Mouse (Mus musculus) midbrain, postnatal 0 days (tissue): ENCODE data around the gene Slc6a9. TPM values are rescaled to one million over a fixed set of nuclear protein-coding genes. Genes with fewer than 3 reads are reported as not detected.
A peak's percentile ranks its signal among the peaks of the same experiment; 100 is the strongest.

Experiments
- ATAC-seq: fragments of 200-750 bp; cut with Nextera tagmentation; 2 replicates; pipeline ENCODE4 v1.8.0; 2017; ENCODE audit warnings: moderate number of reproducible peaks, mild to moderate bottlenecking, moderate TSS enrichment, moderate library complexity; ENCODE audit not compliant: low FRiP score
- DNase-seq: peaks from one replicate; pipeline ENCODE4 v3.0.0-alpha.2; 2015; ENCODE audit warnings: low spot score
- H3K27ac ChIP-seq: fragments of 300-500 bp; sonication (generic); 2 replicates; pipeline ENCODE4 v1.5.1; 2014; ENCODE audit warnings: low read depth, mild to moderate bottlenecking, low read length, mixed read lengths
- H3K27me3 ChIP-seq: fragments of 300-500 bp; sonication (generic); 2 replicates; pipeline ENCODE4 v1.6.1; 2014; ENCODE audit warnings: low read length, control low read depth, mixed read lengths; ENCODE audit not compliant: insufficient read depth
- H3K36me3 ChIP-seq: fragments of 300-500 bp; sonication (generic); 2 replicates; pipeline ENCODE4 v1.6.1; 2014; ENCODE audit warnings: low read length, control low read depth, mixed read lengths; ENCODE audit not compliant: insufficient read depth
- H3K4me1 ChIP-seq: fragments of 300-500 bp; sonication (generic); 2 replicates; pipeline ENCODE4 v1.6.1; 2014; ENCODE audit warnings: mild to moderate bottlenecking, control low read depth, antibody characterized with exemption, low read length, mixed read lengths; ENCODE audit not compliant: insufficient read depth
- H3K4me2 ChIP-seq: fragments of 300-500 bp; sonication (generic); 2 replicates; pipeline ENCODE4 v1.6.1; 2014; ENCODE audit warnings: low read depth, mild to moderate bottlenecking, low read length, mixed read lengths; ENCODE audit not compliant: poor library complexity, severe bottlenecking
- H3K4me3 ChIP-seq: fragments of 300-500 bp; sonication (generic); 2 replicates; pipeline ENCODE4 v1.5.1; 2014; ENCODE audit warnings: low read depth, mild to moderate bottlenecking, low read length, moderate library complexity
- H3K9ac ChIP-seq: fragments of 300-500 bp; sonication (generic); replicated peaks from 2 replicates; pipeline ENCODE4 v1.6.1; 2014; ENCODE audit warnings: mild to moderate bottlenecking, low read length, moderate library complexity, mixed read lengths; ENCODE audit not compliant: poor library complexity, severe bottlenecking
- H3K9me3 ChIP-seq: fragments of 300-500 bp; sonication (generic); 2 replicates; pipeline ENCODE4 v1.6.1; 2016; ENCODE audit warnings: low read length, control low read depth
- CTCF ChIP-seq: IDR thresholded peaks from 2 replicates; pipeline ENCODE4 v1.5.1; 2016; ENCODE audit warnings: antibody characterized with exemption, mild to moderate bottlenecking
- WGBS: fragments of 180-500 bp; shearing (Covaris S2); extraction: QIAGEN DNeasy Blood & Tissue Kit; methylation state at CpG from one replicate; pipeline ENCODE4 v1.1.7; 2014; 5-methylcytosine and 5-hydroxymethylcytosine counted together
- polyA plus RNA-seq: library from polyadenylated mRNA; unstranded; fragments of >200 nt; fragmentation: Nextera tagmentation; extraction: Ambion mirVana; gene quantifications from 2 replicates; pipeline ENCODE4 v1.2.1, GENCODE M21; 2015
- total RNA-seq: library from RNA; depleted of rRNA; stranded (reverse); fragments of >200 nt; gene quantifications from 2 replicates; pipeline ENCODE4 v1.2.3, GENCODE M21; 2014

Slc6a9 gene
- total and polyA plus RNA-seq, 2 experiments from 2014 or later: 58.7 to 105 TPM

- WGBS: 88% methylated on average over 1 of the region's 1 CpGs
- no peak for TF ChIP-seq CTCF
- Histone ChIP-seq H3K4me3 (peak overlapping the region; percentile 64), H3K27me3 (no peaks in the 10 kb centered on the region), H3K9ac (peak overlapping the region; percentile 13; the same call in 1 of the 2 replicates), H3K36me3 (peaks cover 30% of the 10 kb centered on the region), H3K27ac (no peak overlapping the region), H3K4me1 (peaks cover 19% of the 10 kb centered on the region), H3K4me2 (peak overlapping the region; percentile 94), H3K9me3 (no peaks in the 10 kb centered on the region)
- ATAC-seq (no peak), DNase-seq (no peak)
Measured at GRCm38 (mm10) chr4:117884146-117884545, 49.8 kb downstream of the Slc6a9 start.

- DNase-seq: no peak
- Histone ChIP-seq H3K9me3 (no peaks in the 10 kb centered on the region), H3K27me3 (no peaks in the 10 kb centered on the region), H3K36me3 (peaks cover 34% of the 10 kb centered on the region), H3K4me3 (no peak overlapping the region), H3K4me2 (no peak overlapping the region), H3K9ac (no peak overlapping the region), H3K27ac (no peak overlapping the region), H3K4me1 (peaks cover 19% of the 10 kb centered on the region)
- no peak for ATAC-seq
- WGBS: 95% methylated on average over 10 of the region's 10 CpGs
- no peak for TF ChIP-seq CTCF
Measured at GRCm38 (mm10) chr4:117885093-117885492, 50.8 kb downstream of the Slc6a9 start.

- no peaks in the 10 kb centered on the region for H3K27me3 ChIP-seq
- H3K27ac ChIP-seq: no peak overlapping the region
- no peak for ATAC-seq
- peak overlapping the region; percentile 94 for H3K4me3 ChIP-seq
- peak overlapping the region; percentile 97; the same call in 1 of the 2 replicates for H3K9ac ChIP-seq
- DNase-seq: no peak
- WGBS: 86% methylated on average over 9 of the region's 9 CpGs
- no peaks in the 10 kb centered on the region for H3K9me3 ChIP-seq
- peaks cover 19% of the 10 kb centered on the region for H3K4me1 ChIP-seq
- TF ChIP-seq CTCF: no peak
- H3K36me3 ChIP-seq: peaks cover 29% of the 10 kb centered on the region
- peak overlapping the region; percentile 89 for H3K4me2 ChIP-seq
Measured at GRCm38 (mm10) chr4:117885994-117886393, 51.7 kb downstream of the Slc6a9 start.

- Histone ChIP-seq H3K4me1 (peaks cover 22% of the 10 kb centered on the region), H3K9ac (peak overlapping the region; percentile 97), H3K27me3 (no peaks in the 10 kb centered on the region), H3K4me2 (peak overlapping the region; percentile 89), H3K9me3 (no peaks in the 10 kb centered on the region), H3K4me3 (peak overlapping the region; percentile 94), H3K27ac (peak overlapping the region; percentile 62), H3K36me3 (peaks cover 22% of the 10 kb centered on the region)
- no peak for TF ChIP-seq CTCF
- WGBS: 4% methylated on average over 24 of the region's 24 CpGs
- DNase-seq: no peak
- peak; percentile 0; the same call in 1 of the 2 replicates for ATAC-seq
Measured at GRCm38 (mm10) chr4:117886644-117887043, 52.3 kb downstream of the Slc6a9 start.

- Histone ChIP-seq H3K4me2 (peak within 1 kb of the TSS; percentile 89), H3K36me3 (peaks cover 22% of the 10 kb centered on the region), H3K9me3 (no peaks in the 10 kb centered on the region), H3K9ac (peak within 1 kb of the TSS; percentile 97), H3K4me3 (peak within 1 kb of the TSS; percentile 94), H3K4me1 (peaks cover 17% of the 10 kb centered on the region), H3K27me3 (no peaks in the 10 kb centered on the region), H3K27ac (peak within 1 kb of the TSS; percentile 62)
- peak; percentile 90 for ATAC-seq
- 0% methylated on average over 34 of the region's 37 CpGs for WGBS
- TF ChIP-seq CTCF: no peak
- DNase-seq: peak; percentile 94
Measured at GRCm38 (mm10) chr4:117887133-117887532, 52.8 kb downstream of the Slc6a9 start, which contains the start of gene Atp6v0b. Gene Atp6v0b, minus strand, starts transcription at chr4:117887333.

GRCm38 (mm10) chr4:117887920-117888319, 53.6 kb downstream of the Slc6a9 start:
- Histone ChIP-seq H3K27ac (no peak overlapping the region), H3K36me3 (peaks cover 22% of the 10 kb centered on the region), H3K4me1 (peaks cover 17% of the 10 kb centered on the region), H3K9ac (peak overlapping the region; percentile 97), H3K9me3 (no peaks in the 10 kb centered on the region), H3K4me3 (peak overlapping the region; percentile 94; the same call in 1 of the 2 replicates), H3K4me2 (peak overlapping the region; percentile 89; the same call in 1 of the 2 replicates), H3K27me3 (no peaks in the 10 kb centered on the region)
- ATAC-seq: no peak
- TF ChIP-seq CTCF: no peak
- no peak for DNase-seq
- WGBS: 80% methylated on average over 2 of the region's 2 CpGs
